Mouse (Mus musculus): Measurements from ENCODE around the gene Plin3. TPM values are rescaled to one million over a fixed set of nuclear protein-coding genes. Genes with fewer than 3 reads are reported as not detected.

Plin3 gene
- total RNA-seq, 1 experiment from 2014 or later: 17.1 TPM

Other genes starting within 250 kb of the Plin3 start
- gene Ubxn6, start 217.8 kb downstream of the Plin3 start, total RNA-seq (2017): 22.1 and 51.5 TPM in 2 replicates
- gene Hdgfl2, start 213.2 kb downstream of the Plin3 start, total RNA-seq (2017): 73.0 and 136 TPM in 2 replicates
- not detected in 2 replicates for gene Plin4, start 183.1 kb downstream of the Plin3 start, total RNA-seq (2017)
- gene Plin5, start 175.3 kb downstream of the Plin3 start, total RNA-seq (2017): not detected in 2 replicates
- gene Lrg1, start 170.9 kb downstream of the Plin3 start, total RNA-seq (2017): 1.9 and 5.6 TPM in 2 replicates
- 0.99 and 2.1 TPM in 2 replicates for gene Sema6b, start 152.5 kb downstream of the Plin3 start, total RNA-seq (2017)
- gene Tnfaip8l1, start 130.4 kb downstream of the Plin3 start, total RNA-seq (2017): 2.6 and 2.9 TPM in 2 replicates
- 21.7 and 31.0 TPM in 2 replicates for gene Mydgf, start 109.0 kb downstream of the Plin3 start, total RNA-seq (2017)
- gene Dpp9, start 74.0 kb downstream of the Plin3 start, total RNA-seq (2017): 9.7 TPM in 2 replicates
- gene Fem1a, start 36.1 kb downstream of the Plin3 start, total RNA-seq (2017): 16.4 and 17.1 TPM in 2 replicates
- gene Ticam1, start 16.1 kb downstream of the Plin3 start, total RNA-seq (2017): 3.5 and 6.1 TPM in 2 replicates
- not detected in 2 replicates for gene Arrdc5, start 7.4 kb upstream of the Plin3 start, total RNA-seq (2017)
- gene Uhrf1, start 10.4 kb upstream of the Plin3 start, total RNA-seq (2017): 116 and 147 TPM in 2 replicates
- 12.1 and 13.6 TPM in 2 replicates for gene Kdm4b, start 33.2 kb upstream of the Plin3 start, total RNA-seq (2017)
- gene Ptprs, start 183.6 kb upstream of the Plin3 start, total RNA-seq (2017): 67.9 and 85.5 TPM in 2 replicates
- not detected in 2 replicates for gene Znrf4, start 219.6 kb upstream of the Plin3 start, total RNA-seq (2017)

All from hematopoietic stem cell, adult 5-6 weeks (primary cell).